Mouse (Mus musculus) myocyte (in vitro differentiated cells): Measurements from ENCODE around the gene Micu1.

Experiments used
- CEBPB ChIP-seq: IDR thresholded peaks from 2 replicates; pipeline ENCODE4 v1.6.1; 2011; ENCODE audit warnings: mild to moderate bottlenecking, moderate library complexity; ENCODE audit not compliant: poor library complexity, insufficient read depth, severe bottlenecking
- MAX ChIP-seq: IDR thresholded peaks from one replicate; pipeline ENCODE4 v1.6.1; 2011; ENCODE audit warnings: low read depth, mild to moderate bottlenecking, control low read depth
- POLR2A ChIP-seq: IDR thresholded peaks from one replicate; pipeline ENCODE4 v1.6.1; 2011; ENCODE audit warnings: low read depth, mild to moderate bottlenecking, control low read depth, moderate library complexity; ENCODE audit not compliant: insufficient read length
- POLR2AphosphoS2 ChIP-seq: IDR thresholded peaks from one replicate; pipeline ENCODE4 v1.6.1; 2011; ENCODE audit warnings: low read depth, control low read depth; ENCODE audit not compliant: insufficient read length
- USF1 ChIP-seq: IDR thresholded peaks from one replicate; pipeline ENCODE4 v1.6.1; 2011; ENCODE audit warnings: low read depth, mild to moderate bottlenecking, control low read depth, moderate library complexity

GRCm38 (mm10) chr10:59887432-59887831 is 185.2 kb downstream of the Micu1 start:
- no peak for TF ChIP-seq POLR2A
- no peak for TF ChIP-seq POLR2AphosphoS2
- no peak for TF ChIP-seq CEBPB
- no peak for TF ChIP-seq USF1
- no peak for TF ChIP-seq MAX
